ENCODE assay signal across 8 mouse cellular contexts in the genomic region with DNA sequence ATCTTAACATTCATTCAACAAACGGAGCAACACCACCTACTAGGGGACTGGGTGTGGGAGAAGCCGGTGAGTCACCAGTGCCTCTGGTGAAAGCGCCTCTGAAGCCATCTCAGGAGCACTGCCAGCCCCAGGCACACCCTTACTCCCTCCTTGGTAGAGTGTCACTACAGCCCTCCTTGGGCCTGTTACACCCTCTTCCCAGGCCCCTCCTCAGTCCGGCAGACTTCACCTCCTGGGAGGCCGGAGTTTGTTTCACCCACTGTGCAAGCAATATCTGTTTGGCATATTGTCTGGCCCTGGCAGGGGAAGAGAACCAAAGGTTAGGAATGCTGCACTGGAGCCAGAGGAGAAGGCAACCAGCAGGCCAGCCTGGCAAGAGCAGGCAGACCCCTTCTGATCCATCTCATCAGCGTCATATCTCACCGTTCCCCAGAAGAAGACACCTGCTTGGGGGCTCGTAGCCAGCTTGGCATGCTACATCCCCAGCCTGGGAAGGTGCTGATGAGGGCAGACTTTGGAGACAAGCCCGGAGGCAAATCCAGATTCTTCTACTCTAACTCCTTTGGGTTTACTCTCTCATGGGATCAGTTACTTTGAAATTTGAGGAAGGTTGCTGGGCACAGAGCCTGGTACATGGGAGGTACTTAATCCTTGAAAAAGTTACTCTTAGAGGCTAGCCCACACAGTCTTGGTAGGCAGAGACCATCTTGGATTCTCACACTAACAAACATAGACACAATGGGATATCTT. TPM values are rescaled to one million over a fixed set of nuclear protein-coding genes. Genes with fewer than 3 reads are reported as not detected.
DNase-seq lines count a peak whose midpoint lies in the region; ATAC-seq and TF ChIP-seq lines count a peak whose summit lies in the region.

No protein-coding gene starts in this region.

- no peak for TF ChIP-seq CTCF in thymus, adult 2 months (IDR thresholded peaks at IDR 0.05; ENCODE audit: borderline replicate concordance, control insufficient read depth, extremely low read depth, insufficient read depth, low read length, poor library complexity)

- no peak for TF ChIP-seq POLR2A in thymus, adult 2 months (IDR thresholded peaks at IDR 0.05; ENCODE audit: control insufficient read depth, extremely low read depth, insufficient read depth, low read length, poor library complexity)

- H3K4me3 ChIP-seq in thymus, adult 2 months (ENCODE audit: control insufficient read depth, insufficient read depth, low read length), result peak overlapping the region; percentile 53
- peak overlapping the region; percentile 80 for H3K4me3 ChIP-seq in limb, embryonic 13.5 days
- H3K4me3 ChIP-seq in midbrain, embryonic 14.5 days (replicated peaks; ENCODE audit: low read depth, low read length), result peak overlapping the region; percentile 77

- H3K9me3 ChIP-seq in limb, embryonic 13.5 days, result no peaks in the 10 kb centered on the region
- H3K9me3 ChIP-seq in midbrain, embryonic 14.5 days (ENCODE audit: control insufficient read depth, low read length), result no peaks in the 10 kb centered on the region

- no peak for ATAC-seq in limb, embryonic 13.5 days (ENCODE audit: low FRiP score, low read depth)
- ATAC-seq in midbrain, embryonic 14.5 days (ENCODE audit: low FRiP score, low TSS enrichment), result no peak

- DNase-seq in adrenal gland, adult (ENCODE audit: inconsistent age in 2 of 2, low spot score in 1 of 2), result peak; percentile 64 to 83
- no peak for DNase-seq in adrenal gland, adult 18-20 months (ENCODE audit: low spot score in 2 of 2)
- no peak for DNase-seq in thymus, adult 2 months
- no peak for DNase-seq in thymus, postnatal 25 days
- peak; percentile 25 for DNase-seq in gastrocnemius, postnatal 10 days
- no peak for DNase-seq in midbrain, embryonic 14.5 days
- DNase-seq in layer of hippocampus, postnatal 25 days (ENCODE audit: extremely low spot score in 1 of 2, low spot score in 1 of 2), result no peak

- 67% methylated on average over 9 of the region's 9 CpGs for WGBS in thymus, adult 2 months
- WGBS in limb, embryonic 13.5 days, result 60% methylated on average over 9 of the region's 9 CpGs
- WGBS in midbrain, embryonic 14.5 days, result 60% methylated on average over 9 of the region's 9 CpGs

- H3K27me3 ChIP-seq in thymus, adult 2 months (ENCODE audit: control insufficient read depth, insufficient read depth, low read length), result no peaks in the 10 kb centered on the region
- no peaks in the 10 kb centered on the region for H3K27me3 ChIP-seq in limb, embryonic 13.5 days
- no peaks in the 10 kb centered on the region for H3K27me3 ChIP-seq in midbrain, embryonic 14.5 days (ENCODE audit: control insufficient read depth, insufficient read depth, low read length)

- H3K36me3 ChIP-seq in thymus, adult 2 months (ENCODE audit: control insufficient read depth, insufficient read depth, low read length), result peaks cover 22% of the 10 kb centered on the region
- H3K36me3 ChIP-seq in limb, embryonic 13.5 days, result peaks cover 33% of the 10 kb centered on the region
- peaks cover 34% of the 10 kb centered on the region for H3K36me3 ChIP-seq in midbrain, embryonic 14.5 days (ENCODE audit: control insufficient read depth, insufficient read depth, low read length)

- peaks cover 16% of the 10 kb centered on the region for H3K4me1 ChIP-seq in thymus, adult 2 months (replicated peaks; ENCODE audit: control insufficient read depth, insufficient read depth, low read length)
- peaks cover 26% of the 10 kb centered on the region for H3K4me1 ChIP-seq in limb, embryonic 13.5 days
- H3K4me1 ChIP-seq in midbrain, embryonic 14.5 days (ENCODE audit: control insufficient read depth, insufficient read depth, low read length), result peaks cover 14% of the 10 kb centered on the region

- H3K4me2 ChIP-seq in limb, embryonic 13.5 days (replicated peaks), result peak overlapping the region; percentile 85
- peak overlapping the region; percentile 77 for H3K4me2 ChIP-seq in midbrain, embryonic 14.5 days (ENCODE audit: low read length)

- peak overlapping the region; percentile 82 for H3K9ac ChIP-seq in limb, embryonic 13.5 days
- H3K9ac ChIP-seq in midbrain, embryonic 14.5 days (replicated peaks; ENCODE audit: low read length), result peak overlapping the region; percentile 68

- H3K27ac ChIP-seq in thymus, adult 2 months (ENCODE audit: control insufficient read depth, insufficient read depth, low read length), result no peak overlapping the region
- H3K27ac ChIP-seq in limb, embryonic 13.5 days, result no peak overlapping the region
- H3K27ac ChIP-seq in midbrain, embryonic 14.5 days (replicated peaks; ENCODE audit: low read depth, low read length), result no peak overlapping the region

RNA-seq across cellular contexts. Expression of a gene that starts 1.1 kb away (rescaled TPM):
- total RNA-seq in adrenal gland, adult 18-20 months (2021), result 10 to 100 TPM; 45.9 to 55.6 TPM
- 71.0 and 71.1 TPM in 2 replicates for polyA plus RNA-seq in thymus, adult 2 months (2012; rRNA removed)
- total RNA-seq in gastrocnemius, postnatal 10 days (2021), result 10 to 100 TPM; 32.5 to 41.5 TPM
- polyA plus RNA-seq in limb, embryonic 13.5 days (2015; fragmentation: Nextera tagmentation; extraction: Ambion mirVana), result 61.2 and 64.4 TPM in 2 replicates
- polyA plus RNA-seq in midbrain, embryonic 14.5 days (2014; fragmentation: Nextera tagmentation; extraction: Ambion mirVana), result 44.3 and 51.8 TPM in 2 replicates
- total RNA-seq in layer of hippocampus, postnatal 25 days (2021), result 10 to 100 TPM; 30.8 to 32.0 TPM

RNA-seq across cellular contexts. Expression of a gene that starts 1.3 kb away (rescaled TPM):
- total RNA-seq in adrenal gland, adult 18-20 months (2021), result 10 to 100 TPM; 19.5 to 21.5 TPM
- 4.7 and 5.1 TPM in 2 replicates for polyA plus RNA-seq in thymus, adult 2 months (2012; rRNA removed)
- total RNA-seq in gastrocnemius, postnatal 10 days (2021), result 10 to 100 TPM in 1 of 2 experiments, 1 to 10 TPM in 1; 9.9 to 10.0 TPM
- 22.3 and 22.6 TPM in 2 replicates for polyA plus RNA-seq in limb, embryonic 13.5 days (2015; fragmentation: Nextera tagmentation; extraction: Ambion mirVana)
- 31.6 and 38.9 TPM in 2 replicates for polyA plus RNA-seq in midbrain, embryonic 14.5 days (2014; fragmentation: Nextera tagmentation; extraction: Ambion mirVana)
- 10 to 100 TPM; 18.9 to 19.7 TPM for total RNA-seq in layer of hippocampus, postnatal 25 days (2021)

RNA-seq across cellular contexts. Expression of a gene that starts 41.1 kb away (rescaled TPM):
- total RNA-seq in adrenal gland, adult 18-20 months (2021), result 10 to 100 TPM; 13.1 to 16.5 TPM
- 18.0 and 18.7 TPM in 2 replicates for polyA plus RNA-seq in thymus, adult 2 months (2012; rRNA removed)
- 1 to 10 TPM; 5.9 to 8.4 TPM for total RNA-seq in gastrocnemius, postnatal 10 days (2021)
- polyA plus RNA-seq in limb, embryonic 13.5 days (2015; fragmentation: Nextera tagmentation; extraction: Ambion mirVana), result 19.9 and 21.7 TPM in 2 replicates
- 16.9 and 18.1 TPM in 2 replicates for polyA plus RNA-seq in midbrain, embryonic 14.5 days (2014; fragmentation: Nextera tagmentation; extraction: Ambion mirVana)
- total RNA-seq in layer of hippocampus, postnatal 25 days (2021), result 10 to 100 TPM; 12.6 to 14.2 TPM

RNA-seq across cellular contexts. Expression of a gene that starts 41.1 kb away (rescaled TPM):
- total RNA-seq in adrenal gland, adult 18-20 months (2021), result 10 to 100 TPM; 36.4 to 40.5 TPM
- polyA plus RNA-seq in thymus, adult 2 months (2012; rRNA removed), result 38.0 and 46.1 TPM in 2 replicates
- 10 to 100 TPM; 55.2 to 57.3 TPM for total RNA-seq in gastrocnemius, postnatal 10 days (2021)
- polyA plus RNA-seq in limb, embryonic 13.5 days (2015; fragmentation: Nextera tagmentation; extraction: Ambion mirVana), result 269 and 271 TPM in 2 replicates
- polyA plus RNA-seq in midbrain, embryonic 14.5 days (2014; fragmentation: Nextera tagmentation; extraction: Ambion mirVana), result 174 and 187 TPM in 2 replicates
- 10 to 100 TPM; 35.8 to 38.4 TPM for total RNA-seq in layer of hippocampus, postnatal 25 days (2021)

Comparison
In these comparisons a context has a peak if more than half of its experiments do, and no peak if none do; other contexts are left out.
1. DNase-seq: peak in adrenal gland, adult (2 of 2) and gastrocnemius, postnatal 10 days (single experiment); none in adrenal gland, adult 18-20 months (0 of 2), thymus, adult 2 months (single experiment), thymus, postnatal 25 days (single experiment), midbrain, embryonic 14.5 days (single experiment) and layer of hippocampus, postnatal 25 days (0 of 2).
2. Peak in every context shown above with its lines, with median percentiles within 50 percentile points of each other: H3K4me3 ChIP-seq.